Mouse (Mus musculus) liver, embryonic 15.5 days (tissue): ENCODE measurements at regions not wholly inside any gene's neighbourhood (a gene's known extent, or its start where the extent isn't known, plus 50 kb on each side); places are given as distances from the start of the nearest gene placed in this dataset.

Experiments used
- ATAC-seq: fragments of 200-750 bp; cut with Nextera tagmentation; 2 replicates; pipeline ENCODE4 v1.8.0; 2017; ENCODE audit warnings: moderate number of reproducible peaks, mild to moderate bottlenecking, moderate library complexity; ENCODE audit not compliant: insufficient read depth
- H3K27ac ChIP-seq: fragments of 300-500 bp; sonication (generic); replicated peaks from 2 replicates; pipeline ENCODE4 v1.5.1; 2015; ENCODE audit warnings: mild to moderate bottlenecking, inconsistent platforms
- H3K27me3 ChIP-seq: fragments of 300-500 bp; sonication (generic); 2 replicates; pipeline ENCODE4 v1.6.1; 2015; ENCODE audit warnings: mild to moderate bottlenecking, inconsistent platforms
- H3K36me3 ChIP-seq: fragments of 300-500 bp; sonication (generic); replicated peaks from 2 replicates; pipeline ENCODE4 v1.6.1; 2015; ENCODE audit warnings: moderate library complexity, mild to moderate bottlenecking, inconsistent platforms
- H3K4me1 ChIP-seq: fragments of 300-500 bp; sonication (generic); replicated peaks from 2 replicates; pipeline ENCODE4 v1.6.1; 2015; ENCODE audit warnings: inconsistent platforms
- H3K4me2 ChIP-seq: fragments of 300-500 bp; sonication (generic); 2 replicates; pipeline ENCODE4 v1.6.1; 2015; ENCODE audit warnings: moderate library complexity, mild to moderate bottlenecking, inconsistent platforms
- H3K4me3 ChIP-seq: fragments of 300-500 bp; sonication (generic); replicated peaks from 2 replicates; pipeline ENCODE4 v1.5.1; 2015; ENCODE audit warnings: mild to moderate bottlenecking, inconsistent platforms
- H3K9ac ChIP-seq: fragments of 300-500 bp; sonication (generic); 2 replicates; pipeline ENCODE4 v1.6.1; 2015; ENCODE audit warnings: moderate library complexity, mild to moderate bottlenecking, inconsistent platforms
- H3K9me3 ChIP-seq: fragments of 300-500 bp; sonication (generic); replicated peaks from 2 replicates; pipeline ENCODE4 v1.6.1; 2016; ENCODE audit warnings: inconsistent platforms
- WGBS: fragments of 180-500 bp; shearing (Covaris S2); methylation state at CpG from one replicate; pipeline ENCODE4 v1.1.7; 2015; ENCODE audit warnings: mixed read lengths; ENCODE audit not compliant: insufficient replicate concordance; 5-methylcytosine and 5-hydroxymethylcytosine counted together

- H3K9ac ChIP-seq = no peak overlapping the region
- H3K9me3 ChIP-seq = no peaks in the 10 kb centered on the region
- no peaks in the 10 kb centered on the region for H3K4me1 ChIP-seq
- H3K36me3 ChIP-seq = no peaks in the 10 kb centered on the region
- no peak overlapping the region for H3K27ac ChIP-seq
- WGBS = 64% methylated on average over 4 of the region's 4 CpGs
- H3K4me2 ChIP-seq = no peak overlapping the region
- no peaks in the 10 kb centered on the region for H3K27me3 ChIP-seq
- H3K4me3 ChIP-seq = no peak overlapping the region
- no peak for ATAC-seq
These were observed 620.2 kb downstream of the Basp1 start for GRCm38 (mm10) chr15:24793381-24793780.

GRCm38 (mm10) chr15:24786336-24786735 lies 627.2 kb downstream of the Basp1 start:
- H3K9ac ChIP-seq = no peak overlapping the region
- 55% methylated on average over 3 of the region's 3 CpGs for WGBS

GRCm38 (mm10) chr15:24778234-24778633 lies 635.3 kb downstream of the Basp1 start:
- no peaks in the 10 kb centered on the region for H3K36me3 ChIP-seq
- H3K9ac ChIP-seq = no peak overlapping the region
- H3K4me1 ChIP-seq = no peaks in the 10 kb centered on the region
- H3K27me3 ChIP-seq = no peaks in the 10 kb centered on the region
- no peak for ATAC-seq
- H3K27ac ChIP-seq = no peak overlapping the region
- no peaks in the 10 kb centered on the region for H3K9me3 ChIP-seq
- no peak overlapping the region for H3K4me3 ChIP-seq
- H3K4me2 ChIP-seq = no peak overlapping the region
- WGBS = 41% methylated on average over 1 of the region's 1 CpGs

More at GRCm38 (mm10) chr15:24786336-24786735, 627.2 kb downstream of the Basp1 start:
- no peak overlapping the region for H3K4me2 ChIP-seq
- H3K27me3 ChIP-seq = no peaks in the 10 kb centered on the region
- no peak for ATAC-seq
- H3K4me3 ChIP-seq = no peak overlapping the region
- no peaks in the 10 kb centered on the region for H3K9me3 ChIP-seq
- H3K4me1 ChIP-seq = no peaks in the 10 kb centered on the region
- H3K27ac ChIP-seq = no peak overlapping the region
- no peaks in the 10 kb centered on the region for H3K36me3 ChIP-seq

GRCm38 (mm10) chr15:24751480-24752157 lies 661.9 kb downstream of the Basp1 start:
- Histone ChIP-seq H3K27ac (no peak overlapping the region), H3K36me3 (no peaks in the 10 kb centered on the region), H3K27me3 (no peaks in the 10 kb centered on the region), H3K4me1 (no peaks in the 10 kb centered on the region), H3K9me3 (no peaks in the 10 kb centered on the region), H3K9ac (no peak overlapping the region), H3K4me2 (no peak overlapping the region), H3K4me3 (no peak overlapping the region)
- WGBS = 33% methylated on average over 2 of the region's 2 CpGs
- ATAC-seq = no peak

- Histone ChIP-seq H3K27me3 (no peaks in the 10 kb centered on the region), H3K4me1 (no peaks in the 10 kb centered on the region), H3K9me3 (no peaks in the 10 kb centered on the region), H3K27ac (no peak overlapping the region), H3K9ac (no peak overlapping the region), H3K4me3 (no peak overlapping the region), H3K36me3 (no peaks in the 10 kb centered on the region), H3K4me2 (no peak overlapping the region)
- ATAC-seq = no peak
- WGBS = 53% methylated on average over 6 of the region's 6 CpGs
These were observed 670.3 kb downstream of the Basp1 start for GRCm38 (mm10) chr15:24743240-24743639.

- no peaks in the 10 kb centered on the region for H3K9me3 ChIP-seq
- no peak overlapping the region for H3K4me3 ChIP-seq
- no peak overlapping the region for H3K27ac ChIP-seq
- H3K4me1 ChIP-seq = no peaks in the 10 kb centered on the region
- WGBS = 56% methylated on average over 4 of the region's 4 CpGs
- no peak for ATAC-seq
- no peaks in the 10 kb centered on the region for H3K27me3 ChIP-seq
- H3K4me2 ChIP-seq = no peak overlapping the region
- no peaks in the 10 kb centered on the region for H3K36me3 ChIP-seq
- H3K9ac ChIP-seq = no peak overlapping the region
These were observed 688.4 kb downstream of the Basp1 start for GRCm38 (mm10) chr15:24725170-24725569.

GRCm38 (mm10) chr15:24724664-24725063 lies 688.9 kb downstream of the Basp1 start:
- Histone ChIP-seq H3K9me3 (no peaks in the 10 kb centered on the region), H3K9ac (no peak overlapping the region), H3K4me2 (no peak overlapping the region), H3K27ac (no peak overlapping the region), H3K27me3 (no peaks in the 10 kb centered on the region), H3K4me3 (no peak overlapping the region), H3K4me1 (no peaks in the 10 kb centered on the region), H3K36me3 (no peaks in the 10 kb centered on the region)
- ATAC-seq = no peak
- 38% methylated on average over 4 of the region's 4 CpGs for WGBS

- no peak overlapping the region for H3K4me2 ChIP-seq
- no peak for ATAC-seq
- no peaks in the 10 kb centered on the region for H3K36me3 ChIP-seq
- no peak overlapping the region for H3K27ac ChIP-seq
- no peak overlapping the region for H3K4me3 ChIP-seq
- H3K9ac ChIP-seq = no peak overlapping the region
- WGBS = 30% methylated on average over 2 of the region's 2 CpGs
- no peaks in the 10 kb centered on the region for H3K27me3 ChIP-seq
- H3K4me1 ChIP-seq = no peaks in the 10 kb centered on the region
- no peaks in the 10 kb centered on the region for H3K9me3 ChIP-seq
These were observed 693.2 kb downstream of the Basp1 start for GRCm38 (mm10) chr15:24720346-24720745.

- Histone ChIP-seq H3K4me1 (no peaks in the 10 kb centered on the region), H3K27ac (no peak overlapping the region), H3K27me3 (no peaks in the 10 kb centered on the region), H3K4me2 (no peak overlapping the region), H3K36me3 (no peaks in the 10 kb centered on the region), H3K4me3 (no peak overlapping the region), H3K9ac (no peak overlapping the region), H3K9me3 (no peaks in the 10 kb centered on the region)
- no peak for ATAC-seq
- WGBS = 50% methylated on average over 4 of the region's 4 CpGs
These were observed 731.4 kb downstream of the Basp1 start for GRCm38 (mm10) chr15:24682167-24682566.

- ATAC-seq = no peak
- no peak overlapping the region for H3K4me3 ChIP-seq
- H3K4me2 ChIP-seq = no peak overlapping the region
- no peaks in the 10 kb centered on the region for H3K36me3 ChIP-seq
- no peaks in the 10 kb centered on the region for H3K9me3 ChIP-seq
- no peaks in the 10 kb centered on the region for H3K27me3 ChIP-seq
- 55% methylated on average over 1 of the region's 1 CpGs for WGBS
- H3K4me1 ChIP-seq = no peaks in the 10 kb centered on the region
- H3K27ac ChIP-seq = no peak overlapping the region
- no peak overlapping the region for H3K9ac ChIP-seq
These were observed 764.6 kb downstream of the Basp1 start for GRCm38 (mm10) chr15:24648938-24649337.

- H3K9me3 ChIP-seq = no peaks in the 10 kb centered on the region
- no peak for ATAC-seq
- H3K4me2 ChIP-seq = no peak overlapping the region
- no peaks in the 10 kb centered on the region for H3K27me3 ChIP-seq
- no peak overlapping the region for H3K27ac ChIP-seq
- H3K9ac ChIP-seq = no peak overlapping the region
- no peaks in the 10 kb centered on the region for H3K4me1 ChIP-seq
- no peak overlapping the region for H3K4me3 ChIP-seq
- no peaks in the 10 kb centered on the region for H3K36me3 ChIP-seq
- WGBS = 51% methylated on average over 2 of the region's 2 CpGs
These were observed 777.9 kb downstream of the Basp1 start for GRCm38 (mm10) chr15:24635620-24636019.

GRCm38 (mm10) chr15:24596242-24596641 lies 817.3 kb downstream of the Basp1 start:
- no peaks in the 10 kb centered on the region for H3K27me3 ChIP-seq
- no peak for ATAC-seq
- H3K36me3 ChIP-seq = no peaks in the 10 kb centered on the region
- no peaks in the 10 kb centered on the region for H3K9me3 ChIP-seq
- H3K4me2 ChIP-seq = no peak overlapping the region
- H3K27ac ChIP-seq = no peak overlapping the region
- no peaks in the 10 kb centered on the region for H3K4me1 ChIP-seq
- H3K9ac ChIP-seq = no peak overlapping the region
- WGBS = 28% methylated on average over 4 of the region's 4 CpGs
- H3K4me3 ChIP-seq = no peak overlapping the region
